Mouse (Mus musculus): ENCODE measurements at regions not wholly inside any gene's neighbourhood (a gene's known extent, or its start where the extent isn't known, plus 50 kb on each side); places are given as distances from the start of the nearest gene placed in this dataset.

DNA sequence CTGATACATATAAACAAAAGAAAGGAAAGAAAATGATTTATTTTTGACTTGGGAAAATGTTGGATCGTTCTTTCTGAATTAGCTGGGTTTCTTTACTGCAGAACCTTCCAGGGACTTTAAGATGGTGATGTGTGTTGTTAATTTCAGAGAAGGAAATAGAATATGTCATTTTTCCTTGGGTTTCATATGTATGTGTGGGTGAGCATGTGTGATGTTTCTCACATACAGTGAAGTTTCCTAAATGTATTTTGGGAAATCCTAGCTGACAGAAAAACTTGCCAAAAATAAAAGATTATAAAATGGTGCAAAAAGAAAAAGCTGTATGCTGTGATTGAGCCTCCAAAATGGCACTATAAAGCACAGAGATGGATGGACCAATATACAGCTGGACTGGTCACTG is 319.2 kb downstream of the Lmx1a start:
- no peak for DNase-seq (ENCODE audit: low read depth)

DNA sequence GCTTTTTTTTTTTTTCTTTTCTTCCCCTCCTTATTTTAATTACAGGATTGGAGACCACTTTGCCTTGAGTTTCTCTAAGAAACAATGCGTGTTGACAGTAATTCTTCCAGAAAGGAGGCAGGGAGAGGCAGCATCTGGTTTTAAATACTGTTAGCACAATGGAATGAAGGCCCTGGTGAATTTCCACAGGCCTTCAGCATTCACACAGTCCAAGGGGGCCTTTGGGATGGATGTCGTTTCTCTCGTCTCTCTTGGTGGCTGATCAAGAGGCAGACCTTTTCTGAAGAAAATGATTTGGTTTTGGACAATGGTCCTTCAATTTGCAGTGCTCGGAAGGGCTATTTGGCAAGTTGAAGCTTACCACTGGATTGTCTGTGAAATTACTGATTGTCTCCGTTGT is 321.4 kb downstream of the Lmx1a start:
- DNase-seq (ENCODE audit: low read depth) = no peak

DNA sequence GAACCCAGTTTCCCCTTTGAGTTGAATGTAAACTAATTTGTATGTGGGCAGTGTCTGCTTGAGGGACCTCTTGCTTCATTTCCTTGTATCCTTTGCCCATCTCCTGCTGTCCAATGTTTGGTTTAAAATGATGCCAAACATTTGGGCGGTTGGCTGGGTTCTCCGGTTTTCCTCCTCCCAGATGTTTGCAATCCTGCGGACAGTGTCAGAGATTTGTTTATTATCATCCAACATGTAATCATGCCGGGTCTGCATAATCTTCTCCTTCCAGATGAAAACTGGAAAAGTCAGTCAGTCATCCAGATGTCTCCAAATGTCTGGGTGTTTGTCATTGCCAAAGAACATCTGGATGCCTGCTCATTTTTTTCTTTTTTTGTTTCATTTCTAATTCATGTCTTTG is 323.0 kb downstream of the Lmx1a start:
- peak; percentile 40 for DNase-seq (ENCODE audit: low read depth)

DNA sequence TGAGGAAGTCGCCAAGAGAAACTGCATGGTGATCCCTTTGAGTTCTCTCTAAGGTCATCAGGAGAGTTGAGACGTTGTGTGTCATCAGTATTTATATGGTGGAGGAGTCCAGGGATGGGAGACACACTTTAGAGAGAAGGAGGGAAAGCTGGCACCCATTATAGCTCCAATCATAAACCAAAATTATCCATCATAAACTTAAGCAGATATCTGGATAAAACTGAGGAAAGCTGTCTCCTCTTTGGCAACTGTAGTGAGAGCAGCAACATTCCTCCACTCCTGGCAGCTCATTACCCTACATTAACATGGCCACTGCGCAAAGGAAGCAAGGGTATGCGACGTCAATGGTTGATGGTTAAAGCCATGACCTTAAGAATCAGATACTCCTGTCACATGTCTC is 323.6 kb downstream of the Lmx1a start:
- DNase-seq (ENCODE audit: low read depth) = no peak

DNA sequence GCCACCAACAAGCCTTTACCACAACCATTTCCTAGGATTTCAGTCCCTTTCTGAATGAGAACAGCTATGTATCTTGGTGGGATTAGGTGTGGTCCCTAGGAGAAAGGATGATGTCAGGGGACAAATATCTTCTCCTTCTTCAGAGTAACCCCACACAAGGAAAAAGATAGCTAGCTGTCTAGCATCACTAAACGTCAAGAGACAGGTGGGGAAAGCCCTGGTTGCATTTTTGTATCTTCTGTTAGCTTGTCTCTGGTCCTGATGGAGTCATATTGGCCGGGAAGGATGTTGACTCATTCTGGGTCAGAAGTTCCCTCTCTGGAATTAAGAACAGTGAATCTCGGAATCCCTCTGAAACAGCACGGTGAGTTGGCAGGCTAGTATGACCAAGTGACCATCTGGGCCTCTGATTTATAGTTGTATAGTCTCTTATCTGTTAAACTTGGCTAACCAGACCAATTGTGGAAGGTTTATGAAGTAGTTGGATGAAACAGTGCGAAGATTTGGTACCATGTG is 327.4 kb downstream of the Lmx1a start:
- DNase-seq (ENCODE audit: low read depth) = peak; percentile 3

DNA sequence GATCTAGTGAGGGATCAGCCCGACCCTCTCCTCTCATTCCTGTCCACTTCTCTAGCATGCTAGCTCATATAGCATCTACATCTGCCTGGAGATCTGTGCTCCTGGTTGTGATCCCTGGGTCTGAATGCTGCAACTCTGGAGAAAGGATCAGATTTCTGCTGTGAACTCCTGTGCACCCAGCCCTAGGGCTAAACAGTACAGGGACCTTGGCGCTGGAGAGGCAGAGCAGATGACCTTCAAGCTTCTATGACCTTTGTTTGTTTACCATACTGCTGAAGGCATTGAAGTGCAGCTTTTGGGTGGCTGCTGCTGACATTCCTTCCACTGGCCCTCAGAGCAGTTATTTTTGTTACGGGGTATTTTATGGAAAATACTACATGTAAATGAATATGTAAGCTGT is 337.4 kb downstream of the Lmx1a start:
- no peak for DNase-seq (ENCODE audit: low read depth)

DNA sequence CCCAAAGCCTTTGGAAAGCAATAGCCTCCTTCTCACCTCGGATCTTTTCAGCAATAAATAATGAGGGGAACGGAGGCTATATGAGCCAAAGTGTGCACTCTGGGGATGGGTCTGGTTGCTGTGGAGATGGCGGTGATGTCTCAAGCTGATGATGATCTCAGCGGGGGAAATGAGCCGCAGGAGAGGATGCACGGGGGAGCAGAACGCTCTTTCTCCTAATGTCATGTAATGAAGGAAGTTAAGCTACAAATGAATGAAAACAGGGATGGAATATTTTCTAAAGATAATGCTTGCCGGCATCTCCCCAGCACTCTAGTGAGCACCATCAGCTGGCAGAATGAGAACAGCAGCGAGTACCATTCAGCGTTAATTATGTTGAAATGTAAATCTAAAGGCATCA is 355.7 kb downstream of the Lmx1a start:
- DNase-seq (ENCODE audit: low read depth) = no peak

DNA sequence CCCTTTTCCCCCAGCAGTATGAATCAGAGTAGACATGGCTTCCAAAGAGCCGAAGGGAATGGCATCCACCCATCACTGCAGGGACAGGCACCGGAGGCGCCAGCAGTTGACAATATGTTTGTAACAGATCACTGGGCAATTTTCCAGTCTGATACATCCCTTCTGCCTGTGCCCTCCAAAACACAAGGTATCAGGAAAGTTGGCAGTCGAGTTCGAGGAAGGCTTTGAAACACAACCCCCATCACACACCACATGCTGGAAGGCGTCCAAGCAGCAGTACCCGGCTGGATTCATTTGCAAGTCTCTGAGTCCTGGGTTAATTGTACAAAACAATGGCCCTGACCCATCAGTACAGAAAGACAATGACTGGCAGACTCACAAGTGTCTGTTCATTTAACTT is 357.3 kb downstream of the Lmx1a start:
- no peak for DNase-seq (ENCODE audit: low read depth)

DNA sequence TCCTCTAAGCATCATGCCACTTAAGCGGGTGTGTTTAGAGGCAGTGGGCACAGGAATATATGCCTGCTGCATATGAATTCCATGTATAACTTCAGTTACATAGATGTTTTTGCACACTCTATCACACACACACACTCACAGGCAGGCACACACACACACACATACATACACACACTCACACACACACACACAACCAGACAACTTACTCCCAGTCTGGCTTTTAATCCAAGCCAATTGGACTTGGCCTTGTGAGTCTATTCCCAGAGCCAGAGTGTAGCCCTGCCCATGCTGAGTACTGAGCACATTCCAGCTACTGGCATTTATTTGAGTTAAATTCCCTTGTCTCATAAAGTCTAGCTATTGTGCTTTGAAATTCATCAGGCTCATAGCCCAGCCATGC is 357.7 kb downstream of the Lmx1a start:
- DNase-seq (ENCODE audit: low read depth) = no peak

DNA sequence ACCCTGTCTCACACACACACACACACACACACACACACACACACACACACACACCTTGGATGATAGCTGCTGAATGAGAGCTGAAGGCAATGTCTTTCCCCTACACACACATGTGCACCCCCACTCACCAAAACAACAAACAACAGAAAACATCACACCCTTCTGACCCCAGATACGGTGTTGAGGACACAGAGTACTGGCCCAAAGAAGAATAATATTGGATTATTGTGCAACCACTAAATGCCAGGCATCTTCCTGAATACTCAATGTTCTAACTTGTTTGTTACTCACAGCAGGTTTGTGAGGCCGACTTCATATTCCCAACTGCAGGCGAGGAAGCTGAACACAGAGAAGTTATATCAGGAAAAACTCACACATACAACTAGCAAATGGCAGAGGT is 360.9 kb downstream of the Lmx1a start:
- no peak for DNase-seq (ENCODE audit: low read depth)

DNA sequence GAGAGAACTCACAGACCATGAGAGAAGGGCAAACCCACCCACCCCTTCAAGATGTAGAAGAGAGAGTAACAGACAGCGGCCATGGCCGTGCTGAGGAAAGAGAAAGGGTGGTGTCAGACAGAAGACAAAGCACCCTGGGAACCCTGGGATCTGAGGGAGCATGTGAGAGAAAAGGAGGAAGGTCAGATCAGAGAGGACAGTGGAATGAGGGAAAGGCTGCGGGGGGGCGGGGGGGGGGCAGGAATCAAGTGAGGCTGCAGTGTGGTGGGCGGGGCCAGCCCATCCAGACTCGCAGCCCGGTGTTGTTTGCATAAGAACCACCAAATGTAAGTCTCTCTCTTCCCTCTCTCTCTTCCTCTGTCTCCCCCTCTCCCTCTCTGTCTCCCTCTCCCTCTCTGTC is 367.4 kb downstream of the Lmx1a start:
- no peak for DNase-seq (ENCODE audit: low read depth)

DNA sequence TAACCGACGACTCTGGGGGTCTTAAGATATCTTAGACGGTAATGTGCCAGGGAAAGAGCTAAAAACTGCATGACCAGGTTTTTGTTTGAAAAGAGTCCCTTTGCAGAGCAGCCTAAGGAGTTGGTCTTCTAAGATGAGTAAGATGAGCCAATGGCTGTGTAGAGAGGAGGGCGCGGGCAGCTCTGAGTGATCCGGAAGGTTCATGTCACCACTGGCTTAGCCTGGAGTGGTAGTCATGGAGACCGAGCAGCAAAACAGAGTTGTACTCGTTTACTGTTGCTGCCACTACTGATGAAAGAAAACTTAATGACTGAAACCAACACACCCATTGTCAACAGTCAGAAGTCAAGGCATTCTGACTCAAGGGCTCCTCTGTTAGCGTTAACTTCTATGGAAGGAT is 368.4 kb downstream of the Lmx1a start:
- no peak for DNase-seq (ENCODE audit: low read depth)

DNA sequence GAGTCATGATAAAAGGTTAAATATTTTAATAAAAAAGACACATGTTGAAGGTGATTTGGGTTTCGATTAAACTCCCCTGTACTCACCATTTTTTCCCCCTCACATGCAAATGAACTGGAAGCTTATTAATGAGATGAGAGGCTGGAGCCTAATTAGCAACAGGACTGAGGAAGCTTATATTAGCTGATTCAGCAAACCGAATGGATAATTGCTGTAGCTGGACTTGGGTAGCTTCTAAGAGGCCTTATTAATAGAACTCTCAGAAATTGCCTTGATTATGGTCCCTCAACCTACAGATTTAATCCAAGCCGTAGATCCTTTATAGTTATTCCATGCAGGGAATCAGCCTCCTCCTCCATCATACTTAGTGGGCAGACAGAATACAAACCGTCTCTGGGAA is 369.7 kb downstream of the Lmx1a start:
- DNase-seq (ENCODE audit: low read depth) = no peak

DNA sequence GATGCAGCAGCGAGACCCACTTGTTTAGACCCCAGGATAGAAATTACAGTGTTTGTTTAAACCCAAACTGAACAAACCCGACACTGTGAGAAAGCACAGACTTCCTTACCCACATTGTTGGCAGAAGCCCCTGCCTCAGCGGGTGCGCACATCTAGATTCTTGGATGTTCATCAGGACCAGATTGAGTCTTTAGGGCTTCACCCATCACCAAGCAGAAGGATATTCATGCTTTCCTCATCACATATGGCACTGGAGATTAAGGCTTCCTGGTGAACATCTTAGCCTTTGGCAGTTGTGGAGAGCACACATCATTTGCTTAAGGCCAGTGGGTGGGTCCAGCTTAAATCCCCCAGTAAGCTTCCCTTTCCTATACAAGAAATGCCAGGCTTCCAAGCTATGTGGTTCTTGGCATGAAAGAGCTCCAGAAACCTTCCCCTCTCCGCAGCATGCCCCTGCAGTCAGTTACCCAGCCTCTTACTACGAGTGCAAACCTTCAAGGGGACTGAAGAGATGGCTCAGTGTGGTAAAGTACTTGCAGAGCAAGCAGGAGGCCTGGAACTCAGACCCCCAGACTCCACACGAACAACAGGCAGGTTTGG is 367.9 kb downstream of the Pbx1 start:
- no peak for DNase-seq (ENCODE audit: low read depth)

DNA sequence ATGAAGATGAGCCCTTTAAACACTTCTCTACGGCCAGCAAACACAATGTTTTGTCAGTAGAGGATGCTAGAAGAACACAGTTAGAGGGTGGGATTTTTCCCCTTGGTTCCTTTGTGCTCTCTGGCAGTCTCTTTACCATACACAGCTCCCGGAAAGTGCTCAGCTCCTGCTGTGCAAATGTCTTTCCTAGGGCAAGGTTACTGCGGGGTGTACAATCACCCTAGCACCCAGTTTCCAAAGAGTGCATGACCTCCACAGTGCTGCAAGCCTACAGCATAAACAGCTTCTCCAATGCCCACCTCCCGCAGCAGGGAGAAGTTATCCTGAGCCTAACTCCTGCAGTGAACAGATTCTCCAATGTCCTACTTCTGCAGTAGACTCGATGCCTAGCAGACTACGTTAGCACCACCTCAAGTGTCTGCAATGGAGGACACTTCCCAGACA is 366.4 kb downstream of the Pbx1 start:
- no peak for DNase-seq (ENCODE audit: low read depth)

DNA sequence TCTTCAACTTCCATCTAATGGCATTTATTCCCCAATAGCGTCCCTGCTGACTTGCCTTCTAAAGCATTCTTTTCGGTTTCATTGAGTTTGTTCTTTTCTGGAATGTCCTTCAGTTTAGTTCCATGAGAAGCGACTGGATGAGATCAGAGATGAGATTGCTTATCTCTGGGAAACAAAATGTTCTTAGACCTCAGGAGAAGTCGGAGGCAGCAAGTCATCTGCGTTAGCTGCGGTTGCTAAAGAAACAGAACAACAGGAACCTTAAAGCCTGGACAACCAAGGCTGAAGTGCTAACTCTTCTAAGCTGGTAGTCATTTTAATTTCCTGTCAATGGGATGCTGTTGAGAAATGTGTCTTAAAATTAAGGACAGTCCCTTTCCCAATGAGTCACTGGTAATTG is 365.3 kb downstream of the Pbx1 start:
- DNase-seq (ENCODE audit: low read depth) = no peak

DNA sequence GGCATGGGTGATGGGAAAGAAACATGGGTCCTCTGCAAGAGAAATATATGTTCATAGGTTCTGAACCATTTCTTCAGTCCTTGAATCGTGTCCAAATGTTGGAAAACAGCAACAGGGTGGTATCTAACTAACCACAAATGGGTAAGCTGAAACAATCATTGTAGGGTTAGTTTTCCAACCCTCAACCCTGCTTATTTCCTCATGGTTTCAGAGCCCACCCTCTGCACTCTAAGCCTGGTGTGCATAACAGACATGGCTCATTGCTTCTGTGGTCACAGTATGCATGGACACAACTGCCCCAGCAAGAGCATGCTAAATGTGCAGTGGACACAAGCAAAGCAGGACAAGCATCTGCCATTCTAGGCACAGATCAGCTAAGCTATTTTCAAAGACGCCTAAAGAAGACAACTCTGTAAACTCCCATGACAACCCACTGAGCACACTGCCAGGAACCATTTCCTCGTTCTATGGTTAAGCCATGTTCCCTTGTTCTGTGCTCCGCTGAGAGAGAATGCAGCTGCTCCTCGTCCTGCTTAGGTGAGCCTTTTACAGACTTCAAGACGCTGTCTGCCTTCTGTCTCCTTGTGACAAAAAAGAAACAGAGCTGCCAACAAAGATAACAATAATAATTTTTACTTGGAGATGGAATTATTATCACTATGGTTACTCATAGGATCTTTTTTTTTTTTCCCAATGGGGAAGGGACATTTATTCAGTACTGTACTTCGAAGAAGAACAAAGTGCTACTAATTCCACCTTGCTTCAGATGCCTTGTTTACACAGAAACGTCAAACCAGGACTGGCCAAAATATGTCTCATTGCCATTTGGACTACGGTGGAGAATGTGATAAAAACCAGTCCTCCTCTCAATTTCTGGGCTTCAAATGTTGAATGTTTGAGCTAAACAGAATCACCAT is 363.8 kb downstream of the Pbx1 start:
- DNase-seq (ENCODE audit: low read depth) = no peak

DNA sequence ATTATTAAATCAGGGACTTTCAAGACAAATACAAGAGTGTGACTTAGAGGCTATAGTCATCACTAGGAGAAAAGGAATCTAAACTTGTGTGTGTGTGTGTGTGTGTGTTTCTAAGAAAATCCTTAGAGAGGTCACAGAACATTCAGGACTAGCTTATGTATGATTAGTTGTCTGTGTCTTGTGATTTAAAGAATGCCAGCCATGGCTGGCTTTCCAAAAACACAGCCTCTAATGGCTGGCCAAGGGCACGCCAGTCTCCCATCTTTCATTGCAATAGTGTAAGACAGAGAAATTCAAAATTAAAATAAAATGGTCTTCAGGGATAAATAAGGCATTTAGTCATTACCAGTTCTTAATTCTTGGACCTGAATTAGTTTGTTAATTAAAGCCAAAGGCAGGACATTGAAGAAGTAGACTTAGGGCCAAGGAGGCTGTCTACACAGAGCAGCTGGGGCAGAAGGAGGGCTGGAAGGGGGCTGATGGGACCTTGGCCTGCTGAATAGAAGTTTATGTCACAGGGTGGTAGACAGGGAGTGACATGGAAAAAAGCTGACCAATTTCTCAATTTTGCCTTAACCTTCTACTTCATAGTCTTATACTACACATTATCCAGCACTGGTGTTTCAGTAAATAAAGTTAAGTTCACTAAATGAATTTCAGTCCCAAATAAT is 363.0 kb downstream of the Pbx1 start:
- no peak for DNase-seq (ENCODE audit: low read depth)
